Mouse (Mus musculus) layer of hippocampus, adult 9-10 months (tissue): ENCODE data around the gene Atf6.

Source experiments
- DNase-seq: peaks from one replicate; pipeline ENCODE4 v3.0.0; 2022; ENCODE audit warnings: low spot score

The Atf6 gene

DNA sequence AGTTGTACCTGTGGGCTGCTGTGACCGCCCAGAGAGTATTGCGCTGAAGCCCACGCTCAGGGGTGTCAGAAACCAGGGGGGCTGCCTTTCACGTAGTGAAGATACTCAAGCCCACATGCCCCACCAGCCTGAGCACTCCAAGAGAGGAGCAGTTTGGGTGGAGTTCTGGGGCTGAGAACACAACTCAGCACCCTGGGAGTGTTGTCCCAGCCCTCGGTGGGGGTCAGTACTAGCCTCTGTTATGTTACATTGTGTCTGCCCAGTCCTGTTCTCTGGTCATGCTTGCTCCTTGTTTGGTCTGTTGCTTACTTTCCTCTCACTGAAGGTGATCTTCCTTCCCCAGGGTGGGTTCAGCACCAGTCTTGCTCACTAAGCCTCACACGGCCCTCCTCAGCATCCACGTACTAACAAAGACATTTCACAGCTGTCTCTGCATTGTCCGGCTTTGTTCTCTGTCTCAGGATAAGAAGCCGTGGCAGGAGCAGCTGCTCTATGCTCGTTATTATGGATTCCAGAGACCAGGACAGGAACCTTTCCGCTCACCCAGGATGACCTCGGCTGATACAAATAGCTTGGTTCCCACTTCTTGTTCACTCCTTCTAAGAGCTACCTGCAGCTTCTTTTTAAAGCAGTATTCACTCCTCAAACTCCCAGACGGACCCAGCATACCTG, 209.8 kb downstream of the Atf6 start:
- DNase-seq: no peak

DNA sequence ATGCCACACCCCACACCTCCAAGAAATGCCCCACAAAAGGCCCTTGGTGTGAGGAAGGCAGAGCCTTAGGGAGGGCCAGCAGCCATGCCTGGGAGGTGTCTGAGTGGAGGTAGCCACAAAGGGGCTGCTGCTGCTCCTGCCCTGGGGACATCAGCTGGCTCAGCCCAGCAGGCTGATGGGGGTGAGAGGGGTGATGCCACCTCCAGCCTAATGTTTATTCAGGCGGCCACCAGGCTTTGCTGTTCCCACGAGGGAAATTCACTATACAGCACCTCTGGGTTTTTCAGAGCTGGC, 210.4 kb downstream of the Atf6 start:
- DNase-seq: no peak

DNA sequence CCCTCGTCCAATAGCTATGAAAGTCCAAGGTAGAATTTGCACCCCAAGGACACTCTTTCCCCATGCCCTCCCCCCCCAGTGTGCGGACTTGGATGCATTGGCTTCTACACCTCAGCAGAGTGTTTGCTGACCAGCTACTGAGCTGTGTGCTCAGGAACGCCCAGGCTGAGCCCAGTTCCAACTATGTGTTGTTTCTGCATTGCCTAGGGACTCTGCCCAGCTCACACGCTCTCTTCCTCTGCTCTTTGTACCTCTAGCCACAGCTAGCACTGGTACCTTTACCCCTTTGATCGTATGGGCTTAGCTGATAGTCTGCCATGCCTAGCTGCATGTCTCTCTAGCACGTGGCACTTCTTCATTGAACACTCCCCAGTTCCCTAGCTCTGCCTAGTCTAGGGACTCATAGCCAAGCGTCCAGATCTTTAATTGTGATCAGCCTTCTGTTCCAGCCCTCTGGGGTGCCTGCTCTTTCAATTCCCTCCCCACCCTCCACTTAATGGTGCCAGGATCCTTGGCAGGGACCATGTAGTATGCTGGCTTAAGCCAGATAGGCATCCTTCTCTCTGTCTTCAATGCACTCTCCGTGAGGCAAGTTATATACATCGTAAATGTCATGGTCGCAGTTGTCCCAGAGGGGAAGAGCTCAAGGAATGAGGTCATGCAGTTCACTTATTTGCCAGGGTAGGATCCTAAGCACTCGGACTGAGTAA, 210.9 kb downstream of the Atf6 start:
- DNase-seq: no peak

DNA sequence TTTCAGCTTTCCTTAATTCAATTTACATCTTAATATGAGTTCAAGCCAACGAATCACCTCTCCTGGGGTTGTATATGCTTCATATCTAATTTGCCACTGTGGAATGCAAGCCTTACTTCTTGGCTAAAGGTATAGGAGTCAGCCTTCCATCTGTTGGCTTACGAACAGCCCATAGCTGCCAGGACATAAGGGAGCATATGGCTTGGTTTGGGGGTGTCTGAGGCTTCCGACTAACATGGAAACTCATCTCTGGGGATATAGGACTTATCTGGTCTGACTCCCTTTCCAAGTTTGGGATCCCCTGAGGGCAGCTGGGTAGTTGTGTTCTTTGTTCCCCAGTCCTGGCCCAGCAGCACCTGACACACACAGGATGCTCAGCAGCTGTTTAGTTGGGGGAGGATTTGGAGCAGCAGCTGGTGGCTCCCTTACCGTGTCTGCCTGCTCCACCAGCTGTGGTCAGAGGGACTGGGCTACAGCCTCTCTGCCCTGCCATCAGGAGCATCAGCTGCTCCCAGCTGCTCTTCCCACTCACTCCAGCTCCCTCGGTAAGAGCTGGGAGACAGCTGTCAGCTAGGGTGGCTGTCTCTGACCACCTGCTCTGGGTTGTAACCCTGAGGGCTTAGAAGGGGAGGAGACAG, 212.2 kb downstream of the Atf6 start:
- no peak for DNase-seq
